ENCODE assay signal across 25 mouse cellular contexts in genomic region chr14:32797803-32798202, GRCm38 (mm10). TPM values are rescaled to one million over a fixed set of nuclear protein-coding genes. Genes with fewer than 3 reads are reported as not detected.
"Had no signal": no experiment of that assay in that cellular context is flagged by ENCODE, and none has a peak within 500 bp of the region (broad histone marks: within the 10 kb centered on the region; RNA-seq: fewer than 3 reads in every experiment).

No protein-coding gene starts in this region.

- DNase-seq: liver, postnatal 0 days; lung, adult 2 months; lung, postnatal 14 days; lung, postnatal 4 days; midbrain, embryonic 14.5 days; retina, postnatal 1 day; right cerebral cortex, adult 18-20 months; right cerebral cortex, postnatal 25 days; right cerebral cortex, postnatal 4 days; spleen, adult 18-20 months; thymus, adult 18-20 months; thymus, postnatal 14 days; thymus, postnatal 36 days had no signal

- H3K27me3 ChIP-seq: lung, embryonic 15.5 days; midbrain, embryonic 12.5 days; neural tube, embryonic 15.5 days had no signal

- H3K36me3 ChIP-seq: lung, embryonic 15.5 days; midbrain, embryonic 10.5 days; midbrain, embryonic 12.5 days; neural tube, embryonic 13.5 days; neural tube, embryonic 15.5 days had no signal

- ATAC-seq: liver, postnatal 0 days; lung, postnatal 0 days; midbrain, embryonic 16.5 days had no signal

- H3K4me3 ChIP-seq: lung, embryonic 15.5 days; midbrain, embryonic 10.5 days; midbrain, embryonic 12.5 days; myocyte; neural tube, embryonic 13.5 days; neural tube, embryonic 15.5 days had no signal

- H3K27ac ChIP-seq: lung, embryonic 15.5 days; midbrain, embryonic 10.5 days; midbrain, embryonic 12.5 days; neural tube, embryonic 15.5 days had no signal

- H3K4me2 ChIP-seq: lung, embryonic 15.5 days; midbrain, embryonic 12.5 days; neural tube, embryonic 13.5 days; neural tube, embryonic 15.5 days had no signal

- H3K9ac ChIP-seq: liver, postnatal 0 days; lung, embryonic 15.5 days; midbrain, embryonic 12.5 days; neural tube, embryonic 13.5 days; neural tube, embryonic 15.5 days had no signal

- H3K4me1 ChIP-seq: lung, embryonic 15.5 days had no signal

- H3K9me3 ChIP-seq: lung, embryonic 15.5 days; midbrain, embryonic 10.5 days; midbrain, embryonic 12.5 days; neural tube, embryonic 13.5 days; neural tube, embryonic 15.5 days had no signal

RNA-seq across cellular contexts. Expression of gene Tmem273, which starts 12.0 kb away (rescaled TPM):
- total RNA-seq: megakaryocyte-erythroid progenitor cell, adult 5-6 weeks had no signal

RNA-seq across cellular contexts. Expression of gene Fam170b, which starts 36.0 kb away (rescaled TPM):
- total RNA-seq: megakaryocyte-erythroid progenitor cell, adult 5-6 weeks had no signal
- polyA plus RNA-seq: lung, adult 2 months; midbrain, embryonic 10.5 days; midbrain, embryonic 12.5 days; midbrain, embryonic 14.5 days; myocyte; neural tube, embryonic 11.5 days; neural tube, embryonic 15.5 days; small intestine, adult 2 months; thymus, postnatal 0 days had no signal

RNA-seq across cellular contexts. Expression of gene Vstm4, which starts 58.8 kb away (rescaled TPM):
- total RNA-seq: megakaryocyte-erythroid progenitor cell, adult 5-6 weeks had no signal
- polyA plus RNA-seq: myocyte had no signal
